Mouse (Mus musculus) heart, adult 8-10 months (tissue): ENCODE measurements around the gene Scnm1. TPM values are rescaled to one million over a fixed set of nuclear protein-coding genes. Genes with fewer than 3 reads are reported as not detected.

ENCODE experiments used
- DNase-seq: peaks from one replicate; pipeline ENCODE4 v3.0.0; 2022; ENCODE audit warnings: low spot score
- total RNA-seq, 4 experiments: library from RNA; stranded (reverse); gene quantifications; 2 replicates each; pipeline ENCODE4 v1.2.4; 2022

Scnm1 gene
- total RNA-seq = 10 to 100 TPM; 29.0 to 39.4 (median 33.2) TPM

GRCm38 (mm10) chr3:95133680-95134101 is at the start of gene Scnm1, which contains the start of gene Lysmd1:
Scnm1 (minus strand) TSS chr3:95134011.
Lysmd1 (plus strand) TSS chr3:95134088.
- DNase-seq = peak; percentile 93

GRCm38 (mm10) chr3:95181841-95182240 is 48.0 kb upstream of the Scnm1 start:
- no peak for DNase-seq

DNA sequence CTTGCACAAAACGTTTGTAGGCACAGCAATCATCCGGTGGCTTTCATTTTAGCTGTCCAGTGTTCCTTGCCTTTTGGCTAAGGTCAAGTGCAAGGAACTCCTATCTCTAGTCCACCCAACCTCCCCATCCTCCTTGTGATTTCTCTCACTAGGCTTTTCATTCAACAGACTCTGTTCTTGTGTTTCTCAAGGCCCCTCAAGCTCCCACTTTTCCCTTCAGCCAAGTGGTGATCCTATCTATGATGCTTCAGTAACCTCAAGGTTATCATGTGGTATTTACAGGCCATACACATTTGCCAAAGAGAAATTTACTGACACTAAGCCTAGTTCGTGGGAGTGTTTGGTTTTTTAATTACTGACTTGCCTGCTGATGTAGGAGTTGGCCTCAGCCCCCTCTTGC is 46.1 kb upstream of the Scnm1 start:
- no peak for DNase-seq

DNA sequence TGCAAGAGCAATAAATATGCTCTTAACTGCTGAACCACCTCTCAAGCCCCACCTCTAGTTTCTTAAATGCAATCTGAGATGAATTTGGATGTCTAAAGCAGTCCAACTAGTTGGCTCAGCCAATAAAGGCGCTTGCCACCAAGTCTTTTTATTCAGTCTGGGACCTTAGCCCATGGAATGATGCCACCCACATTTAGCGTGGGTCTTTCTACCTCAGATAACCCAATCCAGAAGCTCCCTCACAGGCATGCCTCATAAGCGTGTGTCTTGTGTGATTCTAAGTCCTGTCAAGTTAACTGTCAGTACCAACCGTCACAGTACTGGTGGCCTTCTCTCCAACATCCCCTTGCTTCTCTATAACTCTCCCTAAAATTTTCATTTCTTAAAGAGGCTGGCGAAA is 45.1 kb upstream of the Scnm1 start:
- DNase-seq = no peak

- DNase-seq = no peak
Measured at GRCm38 (mm10) chr3:95177583-95177982, 43.8 kb upstream of the Scnm1 start.

DNA sequence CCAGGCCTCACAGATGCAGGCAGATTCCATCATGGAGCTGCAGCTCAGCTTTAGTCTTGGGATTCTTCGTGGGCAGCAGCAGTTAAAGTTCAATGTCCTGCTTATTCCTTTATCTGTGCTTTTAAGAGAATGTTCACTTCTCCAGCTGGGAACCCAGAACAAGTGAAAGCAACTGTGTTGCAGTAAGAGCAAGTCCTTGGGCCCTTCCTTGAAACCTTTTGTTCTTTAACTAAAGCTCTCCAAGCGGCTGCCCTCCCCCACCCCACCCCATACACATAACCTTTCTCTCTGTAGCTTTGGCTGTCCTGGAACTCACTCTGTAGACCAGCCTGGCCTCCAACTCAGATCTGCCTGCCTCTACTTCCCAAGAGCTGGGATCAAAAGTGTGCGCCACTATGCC is 42.7 kb upstream of the Scnm1 start:
- DNase-seq = no peak

- peak; percentile 86 for DNase-seq
Measured at GRCm38 (mm10) chr3:95174011-95174592, 40.3 kb upstream of the Scnm1 start.

DNA sequence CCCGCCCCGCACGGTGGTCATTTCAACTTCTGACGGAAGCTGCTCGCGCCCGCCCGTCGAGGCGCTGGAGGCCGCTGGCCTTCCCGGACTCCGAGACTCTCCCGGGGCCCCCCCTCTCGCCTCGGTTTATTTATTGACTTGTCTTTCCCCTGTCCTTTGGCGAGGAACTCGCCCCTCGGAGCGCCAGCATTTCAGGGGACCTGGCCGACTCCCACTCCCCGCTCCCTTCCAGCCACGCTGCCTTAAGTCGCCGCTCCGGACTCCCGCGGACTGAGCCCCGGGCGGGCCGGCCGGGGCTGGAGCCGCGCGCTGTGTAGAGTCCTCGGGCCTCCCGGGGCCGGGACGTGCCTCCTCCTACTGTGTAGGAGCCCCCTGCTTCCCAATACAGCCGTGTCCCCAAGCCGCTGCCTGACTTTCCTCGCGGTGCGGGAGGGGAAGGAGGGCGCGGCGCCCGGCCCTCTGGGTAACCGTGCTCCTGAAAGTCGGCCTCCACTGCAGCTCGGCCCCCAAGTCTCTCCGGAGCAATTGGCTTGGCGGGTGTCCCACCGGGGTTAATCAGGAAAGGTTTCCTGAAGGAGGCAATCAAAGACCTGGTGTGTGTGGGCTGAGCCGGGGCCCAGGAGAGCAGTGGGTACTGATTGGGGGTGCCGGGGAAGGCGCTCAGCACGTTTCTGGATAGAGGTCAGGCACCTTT is 39.6 kb upstream of the Scnm1 start:
- DNase-seq = no peak

GRCm38 (mm10) chr3:95172526-95173255 is 38.9 kb upstream of the Scnm1 start:
- DNase-seq = no peak

DNA sequence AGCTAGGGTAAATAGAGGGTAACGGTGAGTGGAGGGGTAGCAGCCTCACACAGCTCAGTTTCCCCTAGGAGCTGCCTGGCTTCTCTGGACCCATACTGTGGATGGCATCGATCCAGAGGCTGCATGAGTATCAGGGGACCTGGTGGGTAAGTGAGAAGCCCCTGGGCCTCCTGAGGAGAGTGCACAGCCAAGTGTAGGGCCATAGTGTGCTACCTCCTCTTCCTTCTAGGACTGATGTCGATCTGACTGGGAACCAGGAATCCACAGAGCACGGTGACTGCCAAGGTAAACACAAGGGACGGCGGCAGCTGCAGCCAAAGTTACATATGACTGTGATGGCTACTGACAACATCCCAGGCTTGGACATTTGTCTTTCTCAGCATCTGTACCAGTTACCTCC is 37.3 kb upstream of the Scnm1 start:
- no peak for DNase-seq

GRCm38 (mm10) chr3:95169996-95170395 is 36.2 kb upstream of the Scnm1 start:
- DNase-seq = no peak

- DNase-seq = no peak
Measured at GRCm38 (mm10) chr3:95164840-95165239, 31.0 kb upstream of the Scnm1 start.

DNA sequence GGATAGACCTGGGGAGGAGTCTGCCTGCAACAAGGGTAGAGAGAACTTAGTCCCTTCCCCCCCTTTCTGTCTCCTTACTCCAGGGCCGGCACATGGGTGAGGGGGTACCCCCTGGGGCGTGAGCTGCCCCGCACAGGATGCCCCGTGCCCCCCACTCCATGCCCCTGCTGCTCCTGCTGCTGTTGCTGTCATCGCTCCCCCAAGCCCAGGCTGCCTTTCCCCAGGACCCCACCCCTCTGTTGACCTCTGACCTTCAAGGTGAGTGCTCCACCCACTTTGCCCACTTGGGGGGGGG is 30.4 kb upstream of the Scnm1 start:
- no peak for DNase-seq

GRCm38 (mm10) chr3:95163419-95164255 is 29.8 kb upstream of the Scnm1 start:
- DNase-seq = no peak

GRCm38 (mm10) chr3:95162345-95162628 is 28.5 kb upstream of the Scnm1 start:
- no peak for DNase-seq

DNA sequence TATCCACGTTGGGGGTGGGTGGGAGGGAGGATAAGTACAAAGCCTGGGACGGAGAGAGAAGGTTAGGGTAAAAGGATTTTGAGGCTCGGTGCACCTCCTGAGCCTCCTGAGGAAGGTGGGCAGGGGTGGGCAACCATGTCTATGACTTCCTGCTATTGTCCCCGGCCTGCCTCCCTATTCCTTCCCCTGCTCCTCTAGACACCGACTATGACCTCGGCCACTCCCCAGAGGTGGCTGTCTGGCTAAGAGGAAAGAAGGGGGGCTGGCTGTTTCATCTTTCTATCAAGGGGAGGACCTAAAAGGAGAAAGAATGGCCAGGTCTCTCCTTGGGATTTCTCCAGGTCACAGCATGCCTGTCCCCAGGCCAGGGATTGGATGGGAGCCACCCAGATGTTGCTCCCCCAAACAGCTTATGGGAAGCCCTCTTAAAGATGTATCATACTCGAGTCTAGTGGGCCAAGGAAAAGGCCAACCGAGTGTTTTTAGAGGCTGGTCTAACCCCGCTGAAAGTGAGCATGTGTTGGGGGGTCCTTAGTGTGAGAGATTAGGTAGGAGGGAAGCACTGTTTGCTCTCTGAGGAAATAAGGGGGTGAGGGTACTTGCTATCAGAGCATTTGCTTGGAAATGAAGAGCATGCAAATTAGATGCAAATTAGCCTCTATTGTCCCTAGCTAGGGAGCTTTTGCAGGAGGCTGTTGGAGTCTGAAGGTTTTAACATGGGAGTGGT is 28.0 kb upstream of the Scnm1 start:
- DNase-seq = no peak

GRCm38 (mm10) chr3:95161041-95161551 is 27.3 kb upstream of the Scnm1 start:
- DNase-seq = no peak

GRCm38 (mm10) chr3:95159987-95160963 is 26.5 kb upstream of the Scnm1 start, which contains the start of gene Sema6c:
Sema6c (plus strand) TSS chr3:95160457.
- peak; percentile 89 for DNase-seq

DNA sequence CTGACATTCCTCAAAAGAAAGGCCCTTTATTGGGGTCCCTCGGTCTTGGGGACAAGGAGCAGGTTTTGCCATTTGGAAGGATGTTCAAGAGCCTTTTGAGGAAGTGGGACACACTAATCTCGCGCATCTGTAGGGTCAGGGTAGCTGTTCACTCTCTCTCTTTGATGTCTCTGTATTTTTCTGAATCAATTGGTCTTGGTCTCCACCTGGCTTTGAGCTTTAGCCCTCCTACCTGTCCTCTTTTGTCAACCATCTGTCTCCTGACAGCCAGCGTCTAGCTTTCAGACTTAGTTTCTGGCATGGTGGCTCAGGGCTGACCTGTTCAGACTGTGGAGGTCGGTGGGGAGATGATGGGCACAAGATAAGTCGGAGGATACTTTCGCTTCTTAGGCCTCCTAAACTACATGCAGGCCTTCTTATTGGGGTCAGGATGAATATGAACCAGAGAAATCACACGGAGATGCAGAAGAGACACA is 25.7 kb upstream of the Scnm1 start:
- DNase-seq = no peak

- no peak for DNase-seq
Measured at GRCm38 (mm10) chr3:95153874-95154273, 20.1 kb upstream of the Scnm1 start.
